Mouse (Mus musculus) midbrain, embryonic 12.5 days (tissue): ENCODE results near the gene Gm1993. TPM values are rescaled to one million over a fixed set of nuclear protein-coding genes. Genes with fewer than 3 reads are reported as not detected.
"Not testable (repeated sequence)": the region's sequence is repeated elsewhere in the genome, so short reads cannot be mapped to it uniquely, and the experiment has no call there.

Experiments
- ATAC-seq: fragments of 200-750 bp; cut with Nextera tagmentation; 2 replicates; pipeline ENCODE4 v1.8.0; 2017; ENCODE audit warnings: low read depth, moderate TSS enrichment, moderate library complexity; ENCODE audit not compliant: low FRiP score
- H3K27ac ChIP-seq: fragments of 300-500 bp; sonication (generic); replicated peaks from 2 replicates; pipeline ENCODE4 v1.5.1; 2016; ENCODE audit warnings: mild to moderate bottlenecking
- H3K27me3 ChIP-seq: fragments of 300-500 bp; sonication (generic); 2 replicates; pipeline ENCODE4 v1.6.1; 2016; ENCODE audit warnings: mild to moderate bottlenecking
- H3K36me3 ChIP-seq: fragments of 300-500 bp; sonication (generic); 2 replicates; pipeline ENCODE4 v1.6.1; 2016
- H3K4me1 ChIP-seq: fragments of 300-500 bp; sonication (generic); 2 replicates; pipeline ENCODE4 v1.6.1; 2016
- H3K4me2 ChIP-seq: fragments of 300-500 bp; sonication (generic); replicated peaks from 2 replicates; pipeline ENCODE4 v1.6.1; 2016; ENCODE audit warnings: mild to moderate bottlenecking, moderate library complexity
- H3K4me3 ChIP-seq: fragments of 300-500 bp; sonication (generic); 2 replicates; pipeline ENCODE4 v1.5.1; 2016; ENCODE audit warnings: mild to moderate bottlenecking
- H3K9ac ChIP-seq: fragments of 300-500 bp; sonication (generic); replicated peaks from 2 replicates; pipeline ENCODE4 v1.6.1; 2016; ENCODE audit warnings: mild to moderate bottlenecking, moderate library complexity
- H3K9me3 ChIP-seq: fragments of 300-500 bp; sonication (generic); 2 replicates; pipeline ENCODE4 v1.6.1; 2016; ENCODE audit warnings: mild to moderate bottlenecking
- WGBS: fragments of 180-500 bp; shearing (Covaris S2); methylation state at CpG from one replicate; pipeline ENCODE4 v1.1.7; 2016; 5-methylcytosine and 5-hydroxymethylcytosine counted together
- polyA plus RNA-seq: library from polyadenylated mRNA; unstranded; fragments of >200 nt; fragmentation: Nextera tagmentation; extraction: Ambion mirVana; gene quantifications from 2 replicates; pipeline ENCODE4 v1.2.1, GENCODE M21; 2016

Gm1993 gene
- polyA plus RNA-seq = not detected in 2 replicates

- not testable (repeated sequence) for ATAC-seq, H3K9ac ChIP-seq, H3K27me3 ChIP-seq, H3K4me2 ChIP-seq, H3K36me3 ChIP-seq, H3K4me1 ChIP-seq, H3K9me3 ChIP-seq, H3K4me3 ChIP-seq, H3K27ac ChIP-seq
- WGBS = 83% methylated on average over 7 of the region's 7 CpGs
Measured at GRCm38 (mm10) chrX:25570352-25570751, at the start of gene Gm1993. Gene Gm1993 (minus strand): TSS chrX:25570452.
